Mouse (Mus musculus): ENCODE measurements around the gene Stt3b.

- TF ChIP-seq TAL1 (IDR thresholded peaks at IDR 0.05; ENCODE audit: low read length) (no peak), GATA1 (IDR thresholded peaks at IDR 0.05; ENCODE audit: low read length) (no peak)
These were observed 76.5 kb downstream of the Stt3b start for GRCm38 (mm10) chr9:115233721-115234120.

Data from erythroblast, embryonic 14.5 days (primary cell).